Mouse (Mus musculus): ENCODE results near the gene Scpep1. TPM values are rescaled to one million over a fixed set of nuclear protein-coding genes. Genes with fewer than 3 reads are reported as not detected.
A peak's percentile ranks its signal among the peaks of the same experiment; 100 is the strongest.

Gene Scpep1
- polyA plus RNA-seq, 1 experiment from 2014 or later, result 202 TPM

DNA sequence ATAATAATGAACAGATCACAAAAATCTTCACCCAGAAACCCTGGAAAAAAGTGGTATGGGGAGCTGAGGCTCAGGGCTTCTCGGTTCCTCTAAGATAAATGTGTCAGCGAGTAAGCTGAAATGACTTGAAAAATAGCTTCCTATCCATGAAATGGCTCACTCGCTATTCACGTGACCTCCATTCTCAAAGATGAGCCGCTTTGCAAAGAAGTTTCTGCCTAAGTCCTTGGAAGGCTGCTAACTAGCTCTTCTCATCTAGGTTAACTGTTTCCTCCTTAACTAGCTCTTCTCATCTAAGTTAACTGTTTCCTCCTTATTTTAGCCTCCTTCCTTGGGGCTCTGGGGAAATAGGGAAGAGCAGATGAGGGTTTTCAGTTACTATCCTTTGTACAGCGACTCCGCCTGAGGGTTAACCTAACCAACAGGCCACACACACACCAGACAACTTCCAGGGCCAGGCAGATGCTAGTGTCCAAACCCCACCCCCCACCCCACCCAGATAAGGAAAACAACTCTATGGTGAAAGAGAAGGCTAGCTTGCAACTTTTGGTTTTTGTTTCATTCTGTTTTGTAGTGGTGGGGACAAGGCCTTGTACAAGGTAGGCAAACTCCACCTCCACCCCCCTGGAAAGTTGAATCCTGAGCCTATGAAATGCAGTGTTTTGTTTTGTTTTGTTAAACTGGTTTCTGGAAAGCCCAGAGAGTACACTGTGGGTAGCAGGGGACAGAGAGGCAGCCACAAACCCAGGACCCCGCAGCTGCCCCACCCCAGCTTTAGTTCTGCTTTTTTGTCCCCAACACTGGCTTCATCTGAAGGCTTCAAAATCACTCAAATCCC lies 5.2 kb downstream of the Scpep1 start:
- in situ Hi-C loops (cut with MboI; ENCODE audit: low pct_unique_long_range_greater_than_20kb), result loop anchor here (5.0 kb wide), 2 partner anchors 43 to 98 kb away; no protein-coding TSS in a partner anchor
- DNase-seq (ENCODE audit: low read depth, low spot score), result no peak
- no peak for TF ChIP-seq CTCF (IDR thresholded peaks at IDR 0.05)
- POLR2A ChIA-PET, result no interaction called here
- no peaks in the 10 kb centered on the region for H3K27me3 ChIP-seq
- CTCF ChIA-PET, result no interaction called here
- no peak for ATAC-seq

DNA sequence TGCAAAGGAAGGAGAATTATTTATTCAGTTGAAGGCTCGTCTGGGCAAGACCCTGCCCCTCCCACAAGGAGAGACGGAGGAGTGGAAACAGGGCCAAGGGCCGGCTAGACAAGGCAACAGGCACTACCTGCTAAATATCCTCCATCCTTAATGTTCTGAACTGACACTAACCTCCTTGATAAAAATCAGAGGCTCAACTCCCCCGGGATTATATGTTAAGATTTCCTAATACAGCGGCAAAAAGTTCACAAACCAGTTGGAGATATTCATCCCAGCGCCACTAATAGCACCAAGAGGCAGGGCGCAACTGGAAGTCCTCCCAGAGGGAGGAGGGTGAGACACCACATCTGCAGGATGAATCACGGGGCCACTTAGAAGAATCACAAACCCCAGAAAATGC lies 6.4 kb downstream of the Scpep1 start:
- no peak for TF ChIP-seq CTCF (IDR thresholded peaks at IDR 0.05)
- CTCF ChIA-PET, result no interaction called here
- ATAC-seq (no peak), DNase-seq (ENCODE audit: low read depth, low spot score) (no peak)
- POLR2A ChIA-PET, result no interaction called here
- in situ Hi-C loops (cut with MboI; ENCODE audit: low pct_unique_long_range_greater_than_20kb), result loop anchor here (5.0 kb wide), 1 partner anchor 97 kb away; no protein-coding TSS in a partner anchor
- no peaks in the 10 kb centered on the region for H3K27me3 ChIP-seq

DNA sequence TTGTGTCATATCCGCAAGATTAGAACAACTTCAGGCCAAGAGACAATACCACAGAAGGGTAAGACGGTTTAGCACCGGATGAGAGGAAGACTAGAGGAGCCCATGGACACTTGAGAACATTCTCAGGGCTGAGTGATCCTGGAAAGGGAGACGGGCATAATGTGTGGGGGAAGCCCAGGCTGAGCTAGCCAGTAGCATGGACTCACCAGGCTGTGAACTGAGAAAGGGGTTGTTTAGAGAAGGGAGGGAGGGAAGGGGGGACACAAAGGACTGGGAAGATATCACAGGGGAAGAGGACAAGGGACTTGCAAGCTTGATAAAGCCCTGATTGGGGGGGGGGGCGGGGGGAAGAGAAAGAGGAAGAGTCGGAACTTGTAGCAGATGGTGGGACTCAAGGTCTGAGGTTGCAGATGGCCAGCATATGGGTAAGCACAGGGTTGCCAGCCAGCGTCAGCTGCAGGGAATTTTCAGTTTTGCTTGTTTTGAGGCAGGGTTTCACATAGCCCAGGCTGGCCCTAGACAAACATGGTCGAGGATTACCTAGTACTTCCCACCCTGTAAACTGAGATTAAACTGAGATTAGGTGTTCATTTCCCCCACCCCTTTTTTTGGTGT lies 9.2 kb downstream of the Scpep1 start:
- POLR2A ChIA-PET, result interaction anchor here (0.6 kb wide), 1 partner anchor 10 kb away, joined by 3 read pairs; the partner anchor contains the start of gene Scpep1
- ATAC-seq, result no peak

DNA sequence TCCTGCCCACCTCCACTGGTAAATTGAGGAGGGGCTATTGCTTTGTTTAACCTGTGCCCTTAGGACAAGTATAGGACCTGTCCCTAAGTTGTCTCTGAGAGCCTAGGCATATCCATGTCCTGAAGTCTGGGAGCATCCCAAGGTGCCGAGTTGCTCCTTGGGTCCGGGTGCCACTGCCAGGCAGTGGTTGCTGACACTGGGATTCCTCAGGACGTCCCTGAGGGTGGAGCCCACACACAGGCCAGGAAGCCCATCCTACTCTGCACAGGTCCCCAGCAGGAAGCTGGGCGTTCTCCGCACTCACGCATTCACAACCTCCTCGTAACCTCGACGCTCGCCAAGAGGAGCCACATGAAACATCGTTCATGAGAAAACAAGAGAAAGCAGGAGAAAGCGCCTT lies 13.8 kb downstream of the Scpep1 start:
- no peak for TF ChIP-seq CTCF (IDR thresholded peaks at IDR 0.05)
- H3K27me3 ChIP-seq, result no peaks in the 10 kb centered on the region
- ATAC-seq, result no peak
- ChIA-PET CTCF (no interaction called here), POLR2A (no interaction called here)
- no peak for DNase-seq (ENCODE audit: low read depth, low spot score)
- in situ Hi-C loops (cut with MboI; ENCODE audit: low pct_unique_long_range_greater_than_20kb), result no loop called here

More for the DNA sequence above, 9.2 kb downstream of the Scpep1 start:
- no peaks in the 10 kb centered on the region for H3K27me3 ChIP-seq
- DNase-seq (ENCODE audit: low read depth, low spot score), result no peak
- TF ChIP-seq CTCF (IDR thresholded peaks at IDR 0.05), result no peak
- CTCF ChIA-PET, result no interaction called here
- in situ Hi-C loops (cut with MboI; ENCODE audit: low pct_unique_long_range_greater_than_20kb), result loop anchor here (5.0 kb wide), 1 partner anchor 94 kb away; no protein-coding TSS in a partner anchor

DNA sequence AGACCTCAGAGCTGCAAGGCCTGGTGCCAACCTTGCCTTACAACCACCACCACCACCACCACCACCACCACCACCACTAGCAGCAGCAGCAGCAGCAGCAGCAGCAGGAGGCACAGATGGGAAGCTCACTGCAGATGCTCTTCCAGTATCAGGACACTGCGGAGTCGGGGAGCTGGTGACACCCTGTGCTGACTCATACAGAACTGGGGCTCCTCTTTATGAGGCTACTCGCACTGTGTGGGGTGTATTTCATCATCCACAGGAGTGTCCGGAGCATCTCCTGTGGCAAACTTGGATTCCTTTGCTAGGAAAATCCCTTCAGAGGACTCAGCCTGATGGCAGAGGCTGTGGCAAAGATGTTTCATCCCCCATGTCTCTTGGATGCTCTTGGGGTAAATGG lies 15.6 kb downstream of the Scpep1 start:
- no peak for TF ChIP-seq CTCF (IDR thresholded peaks at IDR 0.05)
- POLR2A ChIA-PET, result interaction anchor here (0.9 kb wide), 1 partner anchor 8 kb away, joined by 3 read pairs; no protein-coding TSS in a partner anchor
- DNase-seq (ENCODE audit: low read depth, low spot score) (no peak), ATAC-seq (no peak)
- in situ Hi-C loops (cut with MboI; ENCODE audit: low pct_unique_long_range_greater_than_20kb), result no loop called here
- CTCF ChIA-PET, result interaction anchor here (0.9 to 1.0 kb wide), 2 partner anchors 15 to 19 kb away, joined by 3 read pairs; no protein-coding TSS in a partner anchor
- H3K27me3 ChIP-seq, result no peaks in the 10 kb centered on the region

DNA sequence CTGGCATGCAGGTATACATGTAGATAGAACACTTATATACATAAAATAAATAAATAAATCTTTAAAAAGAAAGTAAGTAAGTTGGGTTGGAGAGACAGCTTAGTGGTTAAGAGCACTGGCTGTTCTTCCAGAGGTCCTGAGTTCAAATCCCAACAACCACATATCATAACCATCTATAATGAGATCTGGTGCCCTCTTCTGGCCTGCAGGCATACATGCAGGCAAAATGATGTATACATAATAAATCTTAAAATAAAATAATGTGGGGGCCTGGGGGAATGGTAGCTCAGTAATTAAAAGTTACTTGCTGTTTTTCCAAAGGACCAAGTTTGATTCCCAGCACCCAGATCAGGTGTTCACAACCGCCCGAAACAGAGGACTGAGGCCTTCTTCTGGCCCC lies 16.5 kb downstream of the Scpep1 start:
- ATAC-seq, result no peak
- POLR2A ChIA-PET, result interaction anchor here (0.9 kb wide), 1 partner anchor 9 kb away, joined by 3 read pairs; no protein-coding TSS in a partner anchor

DNA sequence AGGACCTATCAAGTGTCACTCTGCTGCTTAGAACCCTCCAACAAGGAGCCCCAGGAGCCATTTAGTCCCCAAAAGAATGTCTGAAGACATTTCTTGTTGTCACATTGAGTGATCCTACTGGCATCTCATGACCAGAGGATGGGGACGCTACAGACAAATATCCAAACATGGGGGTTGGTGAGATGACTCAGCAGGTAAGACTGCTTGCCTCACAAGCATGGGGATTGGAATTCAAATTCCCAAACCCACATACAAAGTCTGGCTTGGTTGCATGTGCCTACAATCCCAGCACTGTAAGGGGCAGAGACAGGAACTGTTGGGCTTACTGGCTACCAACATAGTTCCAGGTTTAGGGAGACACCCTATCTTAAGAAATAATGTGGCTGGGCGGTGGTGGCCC lies 17.4 kb downstream of the Scpep1 start:
- POLR2A ChIA-PET, result no interaction called here

More for the DNA sequence above, 16.5 kb downstream of the Scpep1 start:
- in situ Hi-C loops (cut with MboI; ENCODE audit: low pct_unique_long_range_greater_than_20kb), result no loop called here
- peak; percentile 56 for TF ChIP-seq CTCF (IDR thresholded peaks at IDR 0.05)
- H3K27me3 ChIP-seq, result no peaks in the 10 kb centered on the region
- CTCF ChIA-PET, result interaction anchor here (0.9 to 1.0 kb wide), 2 partner anchors 16 to 19 kb away, joined by 3 read pairs; no protein-coding TSS in a partner anchor
- DNase-seq (ENCODE audit: low read depth, low spot score), result no peak

DNA sequence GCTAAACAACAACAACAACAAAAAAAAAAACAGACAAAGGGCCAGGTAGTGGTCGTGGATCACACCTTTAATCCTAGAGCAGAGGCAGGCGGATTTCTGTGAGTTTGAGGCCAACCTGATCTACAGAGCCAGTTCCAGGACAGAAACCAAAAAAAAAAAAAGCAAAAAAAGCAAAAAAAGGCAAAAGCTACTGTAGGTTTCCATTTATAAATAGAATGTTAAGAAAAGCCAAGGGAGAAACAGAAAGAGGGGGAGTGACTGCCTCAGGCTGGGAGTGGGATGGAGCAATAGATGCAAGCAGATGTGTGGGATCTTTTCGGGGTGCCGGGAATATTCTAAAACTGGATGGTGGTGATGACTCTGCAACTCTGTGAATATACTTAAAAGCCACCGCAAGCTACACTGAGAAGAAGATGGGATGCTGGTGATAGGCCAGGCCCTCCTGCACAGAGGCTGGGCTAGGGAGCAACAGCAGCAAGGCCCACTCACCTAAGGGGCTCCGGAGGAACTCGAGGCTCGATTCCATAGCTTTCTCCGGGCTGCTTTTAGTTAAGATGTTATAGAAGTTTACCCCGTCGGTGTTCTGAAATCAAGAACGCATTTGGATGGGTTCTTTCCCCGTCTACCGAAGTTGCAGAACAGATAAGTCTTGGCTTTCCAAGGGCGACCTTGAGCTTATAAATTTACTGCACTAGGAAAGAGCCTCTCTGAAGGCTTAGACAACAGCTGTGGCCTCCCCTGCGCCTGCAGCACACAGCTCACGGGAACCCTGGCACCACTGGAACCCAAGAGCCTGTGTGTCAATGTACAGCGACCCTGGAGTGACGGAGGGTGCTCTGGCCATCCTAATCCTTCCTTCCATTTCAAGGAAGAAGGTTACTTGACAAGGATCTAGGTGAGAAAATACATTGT lies 20.9 kb downstream of the Scpep1 start:
- POLR2A ChIA-PET, result no interaction called here
- no peak for ATAC-seq
- in situ Hi-C loops (cut with MboI; ENCODE audit: low pct_unique_long_range_greater_than_20kb), result no loop called here
- no peak for TF ChIP-seq CTCF (IDR thresholded peaks at IDR 0.05)
- H3K27me3 ChIP-seq, result no peaks in the 10 kb centered on the region
- no peak for DNase-seq (ENCODE audit: low read depth, low spot score)
- CTCF ChIA-PET, result interaction anchor here (0.8 to 1.3 kb wide), 2 partner anchors 26 to 42 kb away, joined by 4 to 5 read pairs; no protein-coding TSS in a partner anchor

More for the DNA sequence above, 17.4 kb downstream of the Scpep1 start:
- CTCF ChIA-PET, result interaction anchor here (1.2 kb wide), 1 partner anchor 11 kb away, joined by 3 read pairs; no protein-coding TSS in a partner anchor
- DNase-seq (ENCODE audit: low read depth, low spot score) (no peak), ATAC-seq (peak; percentile 67)
- no peaks in the 10 kb centered on the region for H3K27me3 ChIP-seq
- in situ Hi-C loops (cut with MboI; ENCODE audit: low pct_unique_long_range_greater_than_20kb), result no loop called here
- no peak for TF ChIP-seq CTCF (IDR thresholded peaks at IDR 0.05)

DNA sequence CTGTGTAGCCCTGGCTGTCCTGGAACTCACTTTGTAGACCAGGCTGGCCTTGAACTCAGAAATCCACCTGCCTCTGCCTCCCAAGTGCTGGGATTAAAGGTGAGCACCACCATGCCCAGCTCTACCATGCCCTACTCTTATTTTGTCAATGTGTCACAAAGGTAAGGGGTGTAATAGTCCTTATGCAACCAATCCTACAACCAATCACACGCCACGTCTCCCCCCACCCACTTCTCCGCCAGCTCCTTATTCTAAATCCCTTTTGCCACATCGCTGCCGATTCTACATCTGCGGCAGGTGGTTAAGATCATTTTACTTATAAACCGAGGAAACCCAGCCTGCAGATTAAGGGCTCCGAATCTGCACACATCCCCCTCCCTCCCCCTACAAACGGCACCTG lies 22.2 kb downstream of the Scpep1 start:
- no peak for TF ChIP-seq CTCF (IDR thresholded peaks at IDR 0.05)
- no peak for DNase-seq (ENCODE audit: low read depth, low spot score)
- CTCF ChIA-PET, result no interaction called here

More for the DNA sequence above, 22.2 kb downstream of the Scpep1 start:
- H3K27me3 ChIP-seq, result no peaks in the 10 kb centered on the region
- ATAC-seq, result no peak
- in situ Hi-C loops (cut with MboI; ENCODE audit: low pct_unique_long_range_greater_than_20kb), result no loop called here
- POLR2A ChIA-PET, result no interaction called here

All from Patski (cell line).